Comparison of ENCODE assay signal across 22 mouse cellular contexts in the genomic region with DNA sequence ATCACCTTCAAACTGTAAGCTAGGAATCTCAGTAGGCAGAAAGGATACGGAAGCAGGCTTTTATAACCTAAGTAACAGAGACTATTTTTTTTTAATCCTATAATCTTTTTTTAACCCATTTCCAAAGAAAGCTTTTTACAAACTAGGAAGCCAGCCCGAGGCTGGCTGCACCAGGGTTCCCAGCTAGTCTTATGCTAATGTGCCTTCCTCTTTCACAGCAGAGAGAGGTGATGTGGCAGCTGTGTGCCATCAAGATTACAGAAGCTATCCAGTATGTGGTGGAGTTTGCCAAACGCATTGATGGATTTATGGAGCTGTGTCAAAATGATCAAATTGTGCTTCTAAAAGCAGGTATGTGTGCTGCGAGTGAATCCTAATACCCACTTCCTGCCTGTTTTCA. TPM values are rescaled to one million over a fixed set of nuclear protein-coding genes. Genes with fewer than 3 reads are reported as not detected.
DNase-seq lines count a peak whose midpoint lies in the region; ATAC-seq and TF ChIP-seq lines count a peak whose summit lies in the region.
"Had no signal": no experiment of that assay in that cellular context is flagged by ENCODE, and none has a peak within 500 bp of the region (broad histone marks: within the 10 kb centered on the region; RNA-seq: fewer than 3 reads in every experiment).

No protein-coding gene starts in this region.

- WGBS in forebrain, embryonic 14.5 days, result 30% methylated on average over 4 of the region's 4 CpGs
- WGBS in forebrain, embryonic 12.5 days, result 24% methylated on average over 4 of the region's 4 CpGs
- 34% methylated on average over 4 of the region's 4 CpGs for WGBS in hindbrain, embryonic 14.5 days
- WGBS in hindbrain, embryonic 16.5 days, result 37% methylated on average over 4 of the region's 4 CpGs
- WGBS in midbrain, embryonic 14.5 days, result 20% methylated on average over 4 of the region's 4 CpGs
- WGBS in midbrain, embryonic 13.5 days, result 22% methylated on average over 4 of the region's 4 CpGs

- H3K4me2 ChIP-seq in forebrain, embryonic 14.5 days (ENCODE audit: low read length), result no peak overlapping the region
- no peak overlapping the region for H3K4me2 ChIP-seq in forebrain, embryonic 12.5 days
- no peak overlapping the region for H3K4me2 ChIP-seq in hindbrain, embryonic 14.5 days (replicated peaks)
- H3K4me2 ChIP-seq in hindbrain, embryonic 16.5 days (ENCODE audit: low read length), result no peak overlapping the region
- no peak overlapping the region for H3K4me2 ChIP-seq in midbrain, embryonic 14.5 days (ENCODE audit: low read length)
- no peak overlapping the region for H3K4me2 ChIP-seq in midbrain, embryonic 13.5 days (replicated peaks)
- H3K4me2 ChIP-seq: heart, embryonic 12.5 days; hindbrain, embryonic 15.5 days had no signal

- TF ChIP-seq CTCF in brain, embryonic 14.5 days (IDR thresholded peaks at IDR 0.05; ENCODE audit: borderline replicate concordance, extremely low read depth, insufficient read depth, insufficient read length), result no peak

- DNase-seq in forebrain, embryonic 14.5 days (ENCODE audit: low spot score), result peak; percentile 28
- DNase-seq in hindbrain, embryonic 14.5 days (ENCODE audit: low spot score), result no peak
- DNase-seq in midbrain, embryonic 14.5 days, result peak; percentile 55
- peak; percentile 59 for DNase-seq in brain, embryonic 14.5 days (ENCODE audit: low read depth)
- DNase-seq in liver, result no peak
- DNase-seq: adrenal gland, postnatal 14 days; B cell, adult 2 months; cerebellum, adult 2 months; cerebellum, postnatal 10 days; gastrocnemius, postnatal 25 days had no signal

- no peak overlapping the region for H3K27ac ChIP-seq in forebrain, embryonic 14.5 days (ENCODE audit: low read depth, low read length)
- H3K27ac ChIP-seq in forebrain, embryonic 12.5 days, result no peak overlapping the region
- peak overlapping the region; percentile 20; the same call in 1 of the 2 replicates for H3K27ac ChIP-seq in hindbrain, embryonic 14.5 days
- H3K27ac ChIP-seq in hindbrain, embryonic 16.5 days (ENCODE audit: low read depth, low read length), result no peak overlapping the region
- H3K27ac ChIP-seq in midbrain, embryonic 14.5 days (replicated peaks; ENCODE audit: low read depth, low read length), result no peak overlapping the region
- no peak overlapping the region for H3K27ac ChIP-seq in midbrain, embryonic 13.5 days
- H3K27ac ChIP-seq: embryonic facial prominence, embryonic 10.5 days; hindbrain, embryonic 10.5 days; hindbrain, embryonic 15.5 days had no signal

- H3K36me3 ChIP-seq in forebrain, embryonic 14.5 days (ENCODE audit: control insufficient read depth, insufficient read depth, low read length), result 0 out of 2 replicates have a peak, but pooled peaks cover 3% of the 10 kb centered on the region
- H3K36me3 ChIP-seq in forebrain, embryonic 12.5 days (replicated peaks), result no peaks in the 10 kb centered on the region
- H3K36me3 ChIP-seq in hindbrain, embryonic 14.5 days (replicated peaks; ENCODE audit: control insufficient read depth, insufficient read depth), result peaks cover 6% of the 10 kb centered on the region
- H3K36me3 ChIP-seq in hindbrain, embryonic 16.5 days (ENCODE audit: control insufficient read depth, insufficient read depth, low read length), result no peaks in the 10 kb centered on the region
- H3K36me3 ChIP-seq in midbrain, embryonic 14.5 days (ENCODE audit: control insufficient read depth, insufficient read depth, low read length), result 0 out of 2 replicates have a peak, but pooled peaks cover 11% of the 10 kb centered on the region
- peaks cover 11% of the 10 kb centered on the region for H3K36me3 ChIP-seq in midbrain, embryonic 13.5 days
- H3K36me3 ChIP-seq: G1E had no signal

- H3K9ac ChIP-seq in forebrain, embryonic 14.5 days (ENCODE audit: low read length), result no peak overlapping the region
- H3K9ac ChIP-seq in forebrain, embryonic 12.5 days, result no peak overlapping the region
- 0 out of 2 replicates have a peak overlapping the region, but pooled peaks have one; percentile 2 for H3K9ac ChIP-seq in hindbrain, embryonic 14.5 days
- no peak overlapping the region for H3K9ac ChIP-seq in hindbrain, embryonic 16.5 days (ENCODE audit: low read depth, low read length)
- no peak overlapping the region for H3K9ac ChIP-seq in midbrain, embryonic 14.5 days (replicated peaks; ENCODE audit: low read length)
- H3K9ac ChIP-seq in midbrain, embryonic 13.5 days (replicated peaks), result no peak overlapping the region
- H3K9ac ChIP-seq: heart, embryonic 12.5 days; hindbrain, embryonic 15.5 days had no signal

- ATAC-seq in forebrain, embryonic 14.5 days, result no peak
- no peak for ATAC-seq in forebrain, embryonic 12.5 days (ENCODE audit: low FRiP score)
- no peak for ATAC-seq in hindbrain, embryonic 14.5 days (ENCODE audit: low FRiP score)
- ATAC-seq in hindbrain, embryonic 16.5 days, result no peak
- ATAC-seq in midbrain, embryonic 14.5 days (ENCODE audit: low FRiP score, low TSS enrichment), result no peak
- no peak for ATAC-seq in midbrain, embryonic 13.5 days
- ATAC-seq: activated CD4-positive, CD25-positive, alpha-beta regulatory T cell, adult 4 months; CD4-positive, CD25-positive, alpha-beta regulatory T cell, adult 4 months; forebrain, embryonic 16.5 days; inflammation-experienced regulatory T-cells, adult 6 months had no signal

- H3K9me3 ChIP-seq in forebrain, embryonic 14.5 days (replicated peaks; ENCODE audit: control insufficient read depth, low read length), result no peaks in the 10 kb centered on the region
- H3K9me3 ChIP-seq in forebrain, embryonic 12.5 days, result no peaks in the 10 kb centered on the region
- no peaks in the 10 kb centered on the region for H3K9me3 ChIP-seq in hindbrain, embryonic 14.5 days (ENCODE audit: control insufficient read depth, low read length)
- no peaks in the 10 kb centered on the region for H3K9me3 ChIP-seq in hindbrain, embryonic 16.5 days (ENCODE audit: control insufficient read depth, low read length)
- H3K9me3 ChIP-seq in midbrain, embryonic 14.5 days (ENCODE audit: control insufficient read depth, low read length), result no peaks in the 10 kb centered on the region
- no peaks in the 10 kb centered on the region for H3K9me3 ChIP-seq in midbrain, embryonic 13.5 days
- H3K9me3 ChIP-seq: G1E; heart, embryonic 12.5 days; hindbrain, embryonic 10.5 days; hindbrain, embryonic 15.5 days had no signal

- H3K27me3 ChIP-seq in forebrain, embryonic 14.5 days (replicated peaks; ENCODE audit: control insufficient read depth, insufficient read depth, low read length), result no peaks in the 10 kb centered on the region
- H3K27me3 ChIP-seq in forebrain, embryonic 12.5 days, result no peaks in the 10 kb centered on the region
- no peaks in the 10 kb centered on the region for H3K27me3 ChIP-seq in hindbrain, embryonic 14.5 days (ENCODE audit: control insufficient read depth, insufficient read depth, low read length)
- H3K27me3 ChIP-seq in hindbrain, embryonic 16.5 days (replicated peaks; ENCODE audit: control insufficient read depth, insufficient read depth, low read length), result no peaks in the 10 kb centered on the region
- H3K27me3 ChIP-seq in midbrain, embryonic 14.5 days (ENCODE audit: control insufficient read depth, insufficient read depth, low read length), result no peaks in the 10 kb centered on the region
- H3K27me3 ChIP-seq in midbrain, embryonic 13.5 days, result no peaks in the 10 kb centered on the region
- H3K27me3 ChIP-seq: heart, embryonic 12.5 days; hindbrain, embryonic 15.5 days had no signal

- TF ChIP-seq POLR2A in brain, embryonic 14.5 days (IDR thresholded peaks at IDR 0.05; ENCODE audit: borderline replicate concordance, extremely low read depth, insufficient read depth, insufficient read length, poor library complexity, severe bottlenecking), result no peak

- no peak overlapping the region for H3K4me3 ChIP-seq in forebrain, embryonic 14.5 days (ENCODE audit: low read depth, low read length)
- no peak overlapping the region for H3K4me3 ChIP-seq in forebrain, embryonic 12.5 days (replicated peaks)
- H3K4me3 ChIP-seq in hindbrain, embryonic 14.5 days (replicated peaks; ENCODE audit: low read length), result no peak overlapping the region
- no peak overlapping the region for H3K4me3 ChIP-seq in hindbrain, embryonic 16.5 days (ENCODE audit: low read length)
- H3K4me3 ChIP-seq in midbrain, embryonic 14.5 days (replicated peaks; ENCODE audit: low read depth, low read length), result no peak overlapping the region
- no peak overlapping the region for H3K4me3 ChIP-seq in midbrain, embryonic 13.5 days (replicated peaks)
- H3K4me3 ChIP-seq: embryonic facial prominence, embryonic 10.5 days; heart, embryonic 12.5 days; hindbrain, embryonic 10.5 days; hindbrain, embryonic 15.5 days had no signal

- H3K4me1 ChIP-seq in forebrain, embryonic 14.5 days (ENCODE audit: control insufficient read depth, insufficient read depth, low read length), result no peaks in the 10 kb centered on the region
- peaks cover 9% of the 10 kb centered on the region for H3K4me1 ChIP-seq in forebrain, embryonic 12.5 days
- H3K4me1 ChIP-seq in hindbrain, embryonic 14.5 days (replicated peaks; ENCODE audit: control insufficient read depth, insufficient read depth, low read length), result 0 out of 2 replicates have a peak, but pooled peaks cover 4% of the 10 kb centered on the region
- H3K4me1 ChIP-seq in hindbrain, embryonic 16.5 days (ENCODE audit: control insufficient read depth, insufficient read depth, low read depth, low read length), result no peaks in the 10 kb centered on the region; the same call in 1 of the 2 replicates
- peaks cover 7% of the 10 kb centered on the region; the same call in 1 of the 2 replicates for H3K4me1 ChIP-seq in midbrain, embryonic 14.5 days (ENCODE audit: control insufficient read depth, insufficient read depth, low read length)
- peaks cover 10% of the 10 kb centered on the region for H3K4me1 ChIP-seq in midbrain, embryonic 13.5 days (replicated peaks)
- H3K4me1 ChIP-seq: embryonic facial prominence, embryonic 10.5 days; heart, embryonic 12.5 days; hindbrain, embryonic 10.5 days; hindbrain, embryonic 15.5 days had no signal

RNA-seq across cellular contexts. Expression of a gene that starts 24.8 kb away (rescaled TPM):
- polyA plus RNA-seq in forebrain, embryonic 14.5 days (2014; fragmentation: Nextera tagmentation; extraction: Ambion mirVana), result 12.9 and 13.8 TPM in 2 replicates
- 21.1 and 21.3 TPM in 2 replicates for polyA plus RNA-seq in forebrain, embryonic 12.5 days (2016; fragmentation: Nextera tagmentation; extraction: Ambion mirVana)
- polyA plus RNA-seq in hindbrain, embryonic 14.5 days (2014; fragmentation: Nextera tagmentation; extraction: Ambion mirVana), result 10.4 and 12.5 TPM in 2 replicates
- polyA plus RNA-seq in hindbrain, embryonic 16.5 days (2015; fragmentation: Nextera tagmentation; extraction: Ambion mirVana), result 8.3 and 9.4 TPM in 2 replicates
- 10.4 and 12.8 TPM in 2 replicates for polyA plus RNA-seq in midbrain, embryonic 14.5 days (2014; fragmentation: Nextera tagmentation; extraction: Ambion mirVana)
- 13.2 and 14.3 TPM in 2 replicates for polyA plus RNA-seq in midbrain, embryonic 13.5 days (2015; fragmentation: Nextera tagmentation; extraction: Ambion mirVana)
- polyA plus RNA-seq in brain, embryonic 14.5 days (2012; rRNA removed), result 9.1 and 9.2 TPM in 2 replicates

Comparison
In these comparisons a context has a peak if more than half of its experiments do, and no peak if none do; other contexts are left out.
1. DNase-seq: peak in forebrain, embryonic 14.5 days (single experiment), midbrain, embryonic 14.5 days (single experiment) and brain, embryonic 14.5 days (single experiment); none in hindbrain, embryonic 14.5 days (single experiment) and liver (single experiment).